Mouse (Mus musculus): ENCODE data around the gene Eea1. TPM values are rescaled to one million over a fixed set of nuclear protein-coding genes. Genes with fewer than 3 reads are reported as not detected.
A peak's percentile ranks its signal among the peaks of the same experiment; 100 is the strongest.

The Eea1 gene
- polyA plus RNA-seq, 1 experiment from 2014 or later, result 10.3 TPM

GRCm38 (mm10) chr10:95940901-95941767 lies 684 bp downstream of the Eea1 start:
- ATAC-seq (ENCODE audit: insufficient number of reproducible peaks, low FRiP score, low TSS enrichment, low read depth) (peak; percentile 76), DNase-seq (ENCODE audit: low spot score) (no peak)
- WGBS, result 5% methylated on average over 56 of the region's 69 CpGs
- peak overlapping the region; percentile 60 for H3K9ac ChIP-seq (ENCODE audit: low read length)
- peak overlapping the region; percentile 51; the same call in 1 of the 2 replicates for H3K27ac ChIP-seq (replicated peaks; ENCODE audit: low read depth, low read length)
- no peaks in the 10 kb centered on the region for H3K27me3 ChIP-seq (ENCODE audit: control insufficient read depth, insufficient read depth, low read length)
- H3K4me2 ChIP-seq (ENCODE audit: low read depth, severe bottlenecking), result peak overlapping the region; percentile 90
- no peaks in the 10 kb centered on the region for H3K36me3 ChIP-seq (ENCODE audit: control insufficient read depth, insufficient read depth, low read length)
- no peaks in the 10 kb centered on the region for H3K9me3 ChIP-seq (ENCODE audit: control insufficient read depth, low read length)
- H3K4me1 ChIP-seq (ENCODE audit: control insufficient read depth, insufficient read depth, low read length), result peaks cover 6% of the 10 kb centered on the region
- H3K4me3 ChIP-seq (ENCODE audit: low read depth, low read length), result peak overlapping the region; percentile 71

- Histone ChIP-seq H3K4me2 (ENCODE audit: low read depth, severe bottlenecking) (no peak overlapping the region), H3K4me1 (ENCODE audit: control insufficient read depth, insufficient read depth, low read length) (peaks cover 6% of the 10 kb centered on the region), H3K4me3 (ENCODE audit: low read depth, low read length) (no peak overlapping the region), H3K9me3 (ENCODE audit: control insufficient read depth, low read length) (no peaks in the 10 kb centered on the region), H3K9ac (ENCODE audit: low read length) (no peak overlapping the region), H3K36me3 (ENCODE audit: control insufficient read depth, insufficient read depth, low read length) (no peaks in the 10 kb centered on the region), H3K27ac (replicated peaks; ENCODE audit: low read depth, low read length) (no peak overlapping the region), H3K27me3 (ENCODE audit: control insufficient read depth, insufficient read depth, low read length) (no peaks in the 10 kb centered on the region)
- DNase-seq (ENCODE audit: low spot score), result no peak
- 52% methylated on average over 6 of the region's 6 CpGs for WGBS
- no peak for ATAC-seq (ENCODE audit: insufficient number of reproducible peaks, low FRiP score, low TSS enrichment, low read depth)
Measured at GRCm38 (mm10) chr10:95941768-95942425, 1.4 kb downstream of the Eea1 start.

GRCm38 (mm10) chr10:95945086-95945485 lies 4.6 kb downstream of the Eea1 start:
- Histone ChIP-seq H3K4me2 (ENCODE audit: low read depth, severe bottlenecking) (no peak overlapping the region), H3K4me1 (ENCODE audit: control insufficient read depth, insufficient read depth, low read length) (peaks cover 6% of the 10 kb centered on the region), H3K36me3 (ENCODE audit: control insufficient read depth, insufficient read depth, low read length) (no peaks in the 10 kb centered on the region), H3K4me3 (ENCODE audit: low read depth, low read length) (no peak overlapping the region), H3K27me3 (ENCODE audit: control insufficient read depth, insufficient read depth, low read length) (no peaks in the 10 kb centered on the region), H3K9me3 (ENCODE audit: control insufficient read depth, low read length) (no peaks in the 10 kb centered on the region), H3K9ac (ENCODE audit: low read length) (no peak overlapping the region), H3K27ac (replicated peaks; ENCODE audit: low read depth, low read length) (no peak overlapping the region)
- DNase-seq (ENCODE audit: low spot score) (no peak), ATAC-seq (ENCODE audit: insufficient number of reproducible peaks, low FRiP score, low TSS enrichment, low read depth) (no peak)
- WGBS, result 82% methylated on average over 1 of the region's 1 CpGs

- DNase-seq (ENCODE audit: low spot score) (no peak), ATAC-seq (ENCODE audit: insufficient number of reproducible peaks, low FRiP score, low TSS enrichment, low read depth) (no peak)
- no peak overlapping the region for H3K4me3 ChIP-seq (ENCODE audit: low read depth, low read length)
- H3K36me3 ChIP-seq (ENCODE audit: control insufficient read depth, insufficient read depth, low read length), result no peaks in the 10 kb centered on the region
- no peaks in the 10 kb centered on the region for H3K27me3 ChIP-seq (ENCODE audit: control insufficient read depth, insufficient read depth, low read length)
- H3K9ac ChIP-seq (ENCODE audit: low read length), result no peak overlapping the region
- H3K4me2 ChIP-seq (ENCODE audit: low read depth, severe bottlenecking), result no peak overlapping the region
- 90% methylated on average over 3 of the region's 3 CpGs for WGBS
- H3K9me3 ChIP-seq (ENCODE audit: control insufficient read depth, low read length), result no peaks in the 10 kb centered on the region
- H3K27ac ChIP-seq (replicated peaks; ENCODE audit: low read depth, low read length), result no peak overlapping the region
- H3K4me1 ChIP-seq (ENCODE audit: control insufficient read depth, insufficient read depth, low read length), result no peaks in the 10 kb centered on the region
Measured at GRCm38 (mm10) chr10:95949410-95949809, 9.0 kb downstream of the Eea1 start.

- Histone ChIP-seq H3K4me2 (ENCODE audit: low read depth, severe bottlenecking) (no peak overlapping the region), H3K9me3 (ENCODE audit: control insufficient read depth, low read length) (no peaks in the 10 kb centered on the region), H3K36me3 (ENCODE audit: control insufficient read depth, insufficient read depth, low read length) (no peaks in the 10 kb centered on the region), H3K9ac (ENCODE audit: low read length) (no peak overlapping the region), H3K4me1 (ENCODE audit: control insufficient read depth, insufficient read depth, low read length) (no peaks in the 10 kb centered on the region), H3K4me3 (ENCODE audit: low read depth, low read length) (no peak overlapping the region), H3K27me3 (ENCODE audit: control insufficient read depth, insufficient read depth, low read length) (no peaks in the 10 kb centered on the region), H3K27ac (replicated peaks; ENCODE audit: low read depth, low read length) (no peak overlapping the region)
- DNase-seq (ENCODE audit: low spot score), result no peak
- WGBS, result 91% methylated on average over 5 of the region's 5 CpGs
- no peak for ATAC-seq (ENCODE audit: insufficient number of reproducible peaks, low FRiP score, low TSS enrichment, low read depth)
Measured at GRCm38 (mm10) chr10:95950194-95950593, 9.7 kb downstream of the Eea1 start.

- Histone ChIP-seq H3K9me3 (ENCODE audit: control insufficient read depth, low read length) (no peaks in the 10 kb centered on the region), H3K4me2 (ENCODE audit: low read depth, severe bottlenecking) (no peak overlapping the region), H3K27me3 (ENCODE audit: control insufficient read depth, insufficient read depth, low read length) (no peaks in the 10 kb centered on the region), H3K4me3 (ENCODE audit: low read depth, low read length) (no peak overlapping the region), H3K9ac (ENCODE audit: low read length) (no peak overlapping the region), H3K4me1 (ENCODE audit: control insufficient read depth, insufficient read depth, low read length) (no peaks in the 10 kb centered on the region), H3K36me3 (ENCODE audit: control insufficient read depth, insufficient read depth, low read length) (no peaks in the 10 kb centered on the region), H3K27ac (replicated peaks; ENCODE audit: low read depth, low read length) (no peak overlapping the region)
- WGBS, result 93% methylated on average over 4 of the region's 4 CpGs
- no peak for DNase-seq (ENCODE audit: low spot score)
- ATAC-seq (ENCODE audit: insufficient number of reproducible peaks, low FRiP score, low TSS enrichment, low read depth), result no peak
Measured at GRCm38 (mm10) chr10:95950797-95951196, 10.3 kb downstream of the Eea1 start.

- no peak for ATAC-seq (ENCODE audit: insufficient number of reproducible peaks, low FRiP score, low TSS enrichment, low read depth)
- H3K27me3 ChIP-seq (ENCODE audit: control insufficient read depth, insufficient read depth, low read length), result no peaks in the 10 kb centered on the region
- no peak for DNase-seq (ENCODE audit: low spot score)
- H3K9ac ChIP-seq (ENCODE audit: low read length), result no peak overlapping the region
- 93% methylated on average over 2 of the region's 2 CpGs for WGBS
- H3K4me3 ChIP-seq (ENCODE audit: low read depth, low read length), result no peak overlapping the region
- no peaks in the 10 kb centered on the region for H3K4me1 ChIP-seq (ENCODE audit: control insufficient read depth, insufficient read depth, low read length)
- H3K36me3 ChIP-seq (ENCODE audit: control insufficient read depth, insufficient read depth, low read length), result no peaks in the 10 kb centered on the region
- H3K9me3 ChIP-seq (ENCODE audit: control insufficient read depth, low read length), result no peaks in the 10 kb centered on the region
- no peak overlapping the region for H3K27ac ChIP-seq (replicated peaks; ENCODE audit: low read depth, low read length)
- no peak overlapping the region for H3K4me2 ChIP-seq (ENCODE audit: low read depth, severe bottlenecking)
Measured at GRCm38 (mm10) chr10:95951346-95951745, 10.9 kb downstream of the Eea1 start.

GRCm38 (mm10) chr10:95956629-95957028 lies 16.2 kb downstream of the Eea1 start:
- no peaks in the 10 kb centered on the region for H3K36me3 ChIP-seq (ENCODE audit: control insufficient read depth, insufficient read depth, low read length)
- no peak overlapping the region for H3K4me3 ChIP-seq (ENCODE audit: low read depth, low read length)
- no peak overlapping the region for H3K9ac ChIP-seq (ENCODE audit: low read length)
- no peaks in the 10 kb centered on the region for H3K9me3 ChIP-seq (ENCODE audit: control insufficient read depth, low read length)
- no peaks in the 10 kb centered on the region for H3K27me3 ChIP-seq (ENCODE audit: control insufficient read depth, insufficient read depth, low read length)
- H3K4me1 ChIP-seq (ENCODE audit: control insufficient read depth, insufficient read depth, low read length), result no peaks in the 10 kb centered on the region
- H3K4me2 ChIP-seq (ENCODE audit: low read depth, severe bottlenecking), result no peak overlapping the region
- H3K27ac ChIP-seq (replicated peaks; ENCODE audit: low read depth, low read length), result no peak overlapping the region
- 81% methylated on average over 2 of the region's 2 CpGs for WGBS
- DNase-seq (ENCODE audit: low spot score) (no peak), ATAC-seq (ENCODE audit: insufficient number of reproducible peaks, low FRiP score, low TSS enrichment, low read depth) (no peak)

All from limb, embryonic 11.5 days (tissue).